Mouse (Mus musculus) C2C12 (cell line): Measurements from ENCODE around the gene Gtf2i. TPM values are rescaled to one million over a fixed set of nuclear protein-coding genes. Genes with fewer than 3 reads are reported as not detected.
A peak's percentile ranks its signal among the peaks of the same experiment; 100 is the strongest.
"Not testable (repeated sequence)": the region's sequence is repeated elsewhere in the genome, so short reads cannot be mapped to it uniquely, and the experiment has no call there.

Experiments used
- H3K27me3 ChIP-seq: one replicate; pipeline ENCODE4 v1.6.1; 2011; ENCODE audit not compliant: control insufficient read depth, insufficient read depth, insufficient read length
- H3K36me3 ChIP-seq: one replicate; pipeline ENCODE4 v1.6.1; 2011; ENCODE audit not compliant: control insufficient read depth, insufficient read depth
- H3K4me3 ChIP-seq: one replicate; pipeline ENCODE4 v1.5.1; 2011; ENCODE audit warnings: mild to moderate bottlenecking, control low read depth; ENCODE audit not compliant: poor library complexity, insufficient read depth, severe bottlenecking
- H3K79me2 ChIP-seq: one replicate; pipeline ENCODE4 v1.6.1; 2011; ENCODE audit not compliant: control insufficient read depth, insufficient read depth
- H3K79me3 ChIP-seq: one replicate; pipeline ENCODE4 v1.6.1; 2011; ENCODE audit warnings: low read depth, control low read depth
- H3ac ChIP-seq: one replicate; pipeline ENCODE3; 2011; ENCODE audit warnings: low read depth; ENCODE audit not compliant: control insufficient read depth, insufficient read length
- CEBPB ChIP-seq: IDR thresholded peaks from one replicate; pipeline ENCODE4 v1.6.1; 2011; ENCODE audit warnings: low read depth, mild to moderate bottlenecking, control low read depth, moderate library complexity
- CTCF ChIP-seq: IDR thresholded peaks from one replicate; pipeline ENCODE4 v1.5.1; 2011; ENCODE audit not compliant: control insufficient read depth, insufficient read depth, insufficient read length
- FOSL1 ChIP-seq: IDR thresholded peaks from one replicate; pipeline ENCODE4 v1.8.0; 2011; ENCODE audit warnings: mild to moderate bottlenecking, low read length; ENCODE audit not compliant: poor library complexity, insufficient read depth, severe bottlenecking
- MAX ChIP-seq: IDR thresholded peaks from one replicate; pipeline ENCODE4 v1.6.1; 2011; ENCODE audit warnings: mild to moderate bottlenecking, control low read depth
- MYOD1 ChIP-seq: IDR thresholded peaks from one replicate; pipeline ENCODE4 v1.6.1; 2011; ENCODE audit warnings: low read depth; ENCODE audit not compliant: control insufficient read depth, insufficient read length
- MYOG ChIP-seq: IDR thresholded peaks from one replicate; pipeline ENCODE4 v1.6.1; 2011; ENCODE audit not compliant: control insufficient read depth, insufficient read length; ENCODE audit errors: extremely low read depth
- USF1 ChIP-seq: IDR thresholded peaks from one replicate; pipeline ENCODE4 v1.6.1; 2011; ENCODE audit warnings: low read depth, mild to moderate bottlenecking, control low read depth, moderate library complexity
- polyA plus RNA-seq: library from polyadenylated mRNA; unstranded; fragments of >200 nt; fragmentation: generic; extraction: Trizol; gene quantifications from one replicate; pipeline ENCODE4 v1.2.1, GENCODE M21; 2012; ENCODE audit warnings: missing spikeins

Gene Gtf2i
- polyA plus RNA-seq, 1 experiment, result 75.9 TPM

- H3K79me2 ChIP-seq, result no peaks in the 10 kb centered on the region
- H3K27me3 ChIP-seq, result no peaks in the 10 kb centered on the region
- no peak overlapping the region for H3K4me3 ChIP-seq
- H3ac ChIP-seq, result no peak overlapping the region
- H3K79me3 ChIP-seq, result no peaks in the 10 kb centered on the region
- TF ChIP-seq CTCF, result no peak
- H3K36me3 ChIP-seq, result no peaks in the 10 kb centered on the region
Observed at GRCm38 (mm10) chr5:134347066-134347465, 32.5 kb upstream of the Gtf2i start.

DNA sequence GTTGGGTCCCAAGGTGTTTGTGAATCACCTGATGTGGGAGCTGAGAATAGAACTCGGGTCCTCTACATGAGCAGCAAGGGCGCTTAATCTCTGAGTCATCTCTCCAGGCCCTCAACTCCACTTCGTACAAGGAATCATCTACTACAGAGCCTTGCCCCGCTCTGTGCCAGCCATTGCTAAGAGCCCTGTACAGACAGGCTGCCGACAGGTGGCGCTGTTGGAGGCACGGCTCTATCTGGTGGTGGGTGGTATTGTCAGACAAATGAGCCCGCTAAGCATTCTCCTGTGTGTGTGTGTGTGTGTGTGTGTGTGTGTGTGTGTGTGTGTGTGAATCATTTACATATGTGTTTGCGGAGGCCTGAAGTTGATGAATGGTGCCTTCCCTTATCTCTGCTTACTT, 30.9 kb upstream of the Gtf2i start:
- Histone ChIP-seq H3ac (no peak overlapping the region), H3K27me3 (no peaks in the 10 kb centered on the region), H3K79me3 (no peaks in the 10 kb centered on the region), H3K36me3 (no peaks in the 10 kb centered on the region), H3K79me2 (no peaks in the 10 kb centered on the region), H3K4me3 (no peak overlapping the region)
- TF ChIP-seq CTCF, result peak; percentile 27
- TF ChIP-seq CEBPB, result no peak
- no peak for TF ChIP-seq FOSL1

DNA sequence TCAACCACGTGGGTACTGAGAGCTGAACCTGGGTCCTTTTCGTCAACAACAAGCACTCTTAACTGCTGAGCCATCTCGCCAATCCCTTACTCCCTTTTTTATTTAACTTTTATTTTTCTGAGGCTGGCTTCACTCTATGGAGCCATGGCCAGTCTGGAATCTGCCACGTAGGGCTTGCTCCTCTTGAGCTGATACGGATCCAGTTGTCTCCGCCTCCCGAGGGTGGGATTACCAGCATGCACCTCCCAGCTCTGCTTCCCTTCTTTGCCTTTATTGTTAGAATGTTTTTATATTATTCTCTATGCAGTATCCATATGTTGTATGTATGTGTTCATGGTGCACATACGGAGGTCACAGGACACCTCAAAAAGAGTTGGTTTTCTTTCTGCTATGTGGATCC, 29.5 kb upstream of the Gtf2i start:
- Histone ChIP-seq H3K79me2 (no peaks in the 10 kb centered on the region), H3K27me3 (no peaks in the 10 kb centered on the region), H3K79me3 (no peaks in the 10 kb centered on the region), H3K4me3 (no peak overlapping the region), H3K36me3 (no peaks in the 10 kb centered on the region), H3ac (no peak overlapping the region)
- TF ChIP-seq USF1, result no peak
- TF ChIP-seq FOSL1, result no peak
- no peak for TF ChIP-seq CTCF
- no peak for TF ChIP-seq MYOG
- no peak for TF ChIP-seq MYOD1
- TF ChIP-seq MAX, result no peak
- TF ChIP-seq CEBPB, result no peak

GRCm38 (mm10) chr5:134343530-134343929, 29.0 kb upstream of the Gtf2i start:
- H3K27me3 ChIP-seq, H3K4me3 ChIP-seq, H3K79me3 ChIP-seq, H3ac ChIP-seq, H3K79me2 ChIP-seq, H3K36me3 ChIP-seq: not testable (repeated sequence)

GRCm38 (mm10) chr5:134342503-134343205, 28.1 kb upstream of the Gtf2i start:
- Histone ChIP-seq H3K79me2 (no peaks in the 10 kb centered on the region), H3ac (no peak overlapping the region), H3K79me3 (no peaks in the 10 kb centered on the region), H3K27me3 (no peaks in the 10 kb centered on the region), H3K36me3 (no peaks in the 10 kb centered on the region), H3K4me3 (no peak overlapping the region)
- no peak for TF ChIP-seq USF1
- TF ChIP-seq MAX, result no peak
- no peak for TF ChIP-seq MYOD1
- TF ChIP-seq CTCF, result no peak
- no peak for TF ChIP-seq MYOG

DNA sequence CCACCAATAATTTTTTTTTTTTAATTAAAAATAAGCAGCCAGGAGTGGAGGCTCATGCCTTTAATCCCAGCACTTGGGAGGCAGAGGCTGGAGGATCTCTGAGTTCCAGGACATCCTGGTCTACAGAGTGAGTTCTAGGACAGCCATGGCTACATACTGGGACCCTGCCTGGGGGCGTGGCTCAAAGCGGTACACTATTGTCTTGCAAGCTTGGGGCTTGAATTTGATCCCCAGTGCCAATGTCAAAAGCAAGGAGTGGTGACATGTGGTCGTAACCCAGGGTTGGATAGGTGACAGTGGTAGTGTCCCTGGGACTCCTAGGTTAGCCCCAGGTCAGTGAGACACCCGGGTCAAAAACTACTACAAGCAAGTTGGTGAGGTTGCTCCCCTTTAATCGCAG, 27.2 kb upstream of the Gtf2i start:
- no peaks in the 10 kb centered on the region for H3K79me2 ChIP-seq
- H3K4me3 ChIP-seq, result no peak overlapping the region
- no peak overlapping the region for H3ac ChIP-seq
- H3K79me3 ChIP-seq, result no peaks in the 10 kb centered on the region
- TF ChIP-seq CTCF (no peak), CEBPB (no peak), MYOD1 (no peak), USF1 (no peak), MAX (no peak), FOSL1 (no peak), MYOG (no peak)
- H3K36me3 ChIP-seq, result no peaks in the 10 kb centered on the region
- H3K27me3 ChIP-seq, result no peaks in the 10 kb centered on the region

- no peaks in the 10 kb centered on the region for H3K79me3 ChIP-seq
- H3ac ChIP-seq, result no peak overlapping the region
- H3K4me3 ChIP-seq, result no peak overlapping the region
- no peaks in the 10 kb centered on the region for H3K79me2 ChIP-seq
- no peaks in the 10 kb centered on the region for H3K36me3 ChIP-seq
- H3K27me3 ChIP-seq, result no peaks in the 10 kb centered on the region
- TF ChIP-seq MYOD1 (no peak), CEBPB (no peak), MYOG (no peak), FOSL1 (no peak), MAX (peak; percentile 33), USF1 (peak; percentile 76), CTCF (no peak)
Observed at GRCm38 (mm10) chr5:134341321-134341720, 26.8 kb upstream of the Gtf2i start.
